Mouse (Mus musculus) limb, embryonic 11.5 days (tissue): Measurements from ENCODE around the gene Sema6c. TPM values are rescaled to one million over a fixed set of nuclear protein-coding genes. Genes with fewer than 3 reads are reported as not detected.
"Not testable (repeated sequence)": the region's sequence is repeated elsewhere in the genome, so short reads cannot be mapped to it uniquely, and the experiment has no call there.

ENCODE experiments used
- ATAC-seq: fragments of 200-750 bp; cut with Nextera tagmentation; 2 replicates; pipeline ENCODE4 v1.8.0; 2017; ENCODE audit warnings: low read depth; ENCODE audit not compliant: insufficient number of reproducible peaks, low FRiP score, low TSS enrichment
- DNase-seq: peaks from one replicate; pipeline ENCODE4 v3.0.0-alpha.2; 2015; ENCODE audit warnings: low spot score
- H3K27ac ChIP-seq: fragments of 300-500 bp; sonication (generic); replicated peaks from 2 replicates; pipeline ENCODE4 v1.5.1; 2014; ENCODE audit warnings: low read depth, mild to moderate bottlenecking, low read length
- H3K27me3 ChIP-seq: fragments of 300-500 bp; sonication (generic); 2 replicates; pipeline ENCODE4 v1.6.1; 2014; ENCODE audit warnings: mild to moderate bottlenecking, low read length, mixed read lengths; ENCODE audit not compliant: control insufficient read depth, insufficient read depth
- H3K36me3 ChIP-seq: fragments of 300-500 bp; sonication (generic); 2 replicates; pipeline ENCODE4 v1.6.1; 2014; ENCODE audit warnings: mild to moderate bottlenecking, low read length, moderate library complexity, mixed read lengths; ENCODE audit not compliant: control insufficient read depth, insufficient read depth
- H3K4me1 ChIP-seq: fragments of 300-500 bp; sonication (generic); 2 replicates; pipeline ENCODE4 v1.6.1; 2014; ENCODE audit warnings: low read length, mixed read lengths; ENCODE audit not compliant: control insufficient read depth, insufficient read depth
- H3K4me2 ChIP-seq: fragments of 300-500 bp; sonication (generic); 2 replicates; pipeline ENCODE4 v1.6.1; 2014; ENCODE audit warnings: low read depth, mild to moderate bottlenecking, moderate library complexity; ENCODE audit not compliant: severe bottlenecking
- H3K4me3 ChIP-seq: fragments of 300-500 bp; sonication (generic); 2 replicates; pipeline ENCODE4 v1.5.1; 2014; ENCODE audit warnings: low read depth, low read length
- H3K9ac ChIP-seq: fragments of 300-500 bp; sonication (generic); 2 replicates; pipeline ENCODE4 v1.6.1; 2014; ENCODE audit warnings: mild to moderate bottlenecking, low read length
- H3K9me3 ChIP-seq: fragments of 300-500 bp; sonication (generic); 2 replicates; pipeline ENCODE4 v1.6.1; 2016; ENCODE audit warnings: low read length; ENCODE audit not compliant: control insufficient read depth
- WGBS: fragments of 180-500 bp; shearing (Covaris S2); extraction: QIAGEN DNeasy Blood & Tissue Kit; methylation state at CpG from one replicate; pipeline ENCODE4 v1.1.7; 2014; 5-methylcytosine and 5-hydroxymethylcytosine counted together
- polyA plus RNA-seq: library from polyadenylated mRNA; unstranded; fragments of >200 nt; fragmentation: Nextera tagmentation; extraction: Ambion mirVana; gene quantifications from 2 replicates; pipeline ENCODE4 v1.2.1, GENCODE M21; 2014

Gene Sema6c
- polyA plus RNA-seq, 1 experiment from 2014 or later, result 12.8 TPM

DNA sequence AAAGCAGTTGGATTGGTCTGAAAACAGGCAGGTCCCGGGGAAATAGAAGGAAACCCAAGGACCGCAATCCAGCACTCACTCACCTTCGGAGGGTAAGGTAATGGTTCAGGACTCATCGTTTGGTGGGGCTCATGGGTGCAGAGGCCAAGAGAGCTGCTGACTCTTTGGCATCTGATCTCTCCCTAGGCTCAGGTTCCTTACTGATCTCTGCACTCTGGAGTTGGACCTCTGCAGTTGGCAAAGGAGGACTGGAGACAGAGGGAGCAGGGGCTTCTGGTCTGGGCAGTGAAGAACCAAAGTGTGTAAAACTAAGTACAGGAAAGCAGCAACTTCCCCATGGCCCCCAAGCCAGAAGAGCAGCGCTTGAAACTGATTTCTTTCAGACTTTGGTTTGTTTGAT lies 30.2 kb upstream of the Sema6c start:
- H3K4me2 ChIP-seq, result no peak overlapping the region
- 0 out of 2 replicates have a peak, but pooled peaks cover 3% of the 10 kb centered on the region for H3K36me3 ChIP-seq
- no peak overlapping the region for H3K4me3 ChIP-seq
- WGBS, result 84% methylated on average over 5 of the region's 5 CpGs
- no peak for ATAC-seq
- peaks cover 3% of the 10 kb centered on the region; the same call in 1 of the 2 replicates for H3K4me1 ChIP-seq
- no peak overlapping the region for H3K27ac ChIP-seq
- no peak for DNase-seq
- H3K9me3 ChIP-seq, result no peaks in the 10 kb centered on the region
- H3K27me3 ChIP-seq, result no peaks in the 10 kb centered on the region
- no peak overlapping the region for H3K9ac ChIP-seq

DNA sequence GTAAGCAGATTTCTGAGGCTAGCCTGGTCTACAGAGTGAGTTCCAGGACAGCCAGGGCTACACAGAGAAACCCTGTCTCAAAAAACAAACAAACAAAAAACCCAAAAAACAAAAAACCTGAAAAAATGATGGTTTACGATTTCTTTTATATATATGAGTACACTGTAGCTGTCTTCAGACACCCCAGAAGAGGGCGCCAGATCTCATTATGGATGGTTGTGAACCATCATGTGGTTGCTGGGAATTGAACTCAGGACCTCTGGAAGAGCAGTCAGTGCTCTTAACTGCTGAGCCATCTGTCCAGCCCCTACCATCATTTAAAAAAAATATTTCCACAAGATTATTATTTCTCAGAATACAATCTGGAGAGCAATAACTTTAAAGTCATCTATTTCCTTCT lies 27.9 kb upstream of the Sema6c start:
- H3K4me3 ChIP-seq, H3K9ac ChIP-seq, H3K27me3 ChIP-seq, ATAC-seq, H3K36me3 ChIP-seq, H3K4me1 ChIP-seq, H3K4me2 ChIP-seq, H3K9me3 ChIP-seq, H3K27ac ChIP-seq, DNase-seq: not testable (repeated sequence)
- 87% methylated on average over 2 of the region's 2 CpGs for WGBS

DNA sequence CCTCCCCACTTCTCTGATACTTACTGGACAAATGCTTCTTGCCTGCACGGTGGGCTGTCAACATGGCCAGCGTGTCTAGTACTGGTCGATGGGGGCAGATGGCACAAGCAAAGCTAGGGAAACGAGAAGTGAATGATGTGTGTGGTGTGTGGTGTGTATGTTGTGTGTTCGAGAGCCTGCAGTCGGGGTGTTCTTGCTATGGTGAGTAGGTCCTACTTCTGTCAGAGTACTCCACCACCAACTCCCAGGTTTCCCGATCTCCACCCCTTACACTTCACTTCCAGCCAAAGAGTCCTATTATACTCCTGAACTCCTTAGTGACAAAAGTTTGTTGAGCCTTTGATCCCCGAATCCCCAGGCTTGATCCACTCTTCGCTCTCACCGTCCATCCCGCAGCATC lies 27.1 kb upstream of the Sema6c start:
- Histone ChIP-seq H3K36me3 (0 out of 2 replicates have a peak, but pooled peaks cover 3% of the 10 kb centered on the region), H3K4me3 (peak overlapping the region; percentile 65), H3K4me2 (peak overlapping the region; percentile 76), H3K4me1 (peaks cover 4% of the 10 kb centered on the region; the same call in 1 of the 2 replicates), H3K9me3 (no peaks in the 10 kb centered on the region), H3K9ac (peak overlapping the region; percentile 74), H3K27me3 (no peaks in the 10 kb centered on the region), H3K27ac (no peak overlapping the region)
- 58% methylated on average over 11 of the region's 11 CpGs for WGBS
- no peak for DNase-seq
- ATAC-seq, result no peak

DNA sequence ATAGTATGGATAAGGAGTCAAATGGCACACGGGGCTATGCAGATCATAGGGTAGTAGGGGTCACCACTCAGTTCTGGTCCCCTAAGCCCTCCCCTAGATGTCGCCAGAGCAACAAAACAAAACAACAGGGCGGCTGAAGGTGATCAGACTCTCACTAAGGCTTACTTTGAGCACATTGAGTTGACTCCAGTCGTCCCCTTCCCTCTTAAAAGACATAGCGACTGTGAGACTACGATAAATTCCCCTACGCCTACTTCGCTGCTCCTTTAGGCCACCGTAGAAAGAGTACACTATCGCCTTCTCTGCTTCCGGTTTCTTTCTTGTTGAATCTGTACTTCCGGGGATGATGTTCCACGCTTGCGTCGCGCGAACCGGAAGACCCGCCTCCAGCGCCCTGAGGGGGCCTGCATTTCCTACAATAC lies 26.6 kb upstream of the Sema6c start, which contains the start of the genes Scnm1 and Lysmd1:
Gene Scnm1 (minus strand): TSS at position 332 of the 422 bp plus-strand sequence.
Gene Lysmd1 (plus strand): TSS at position 409 of the 422 bp plus-strand sequence.
- H3K27ac ChIP-seq, result peak within 1 kb of the TSS; percentile 61; the same call in 1 of the 2 replicates
- peak; percentile 89 for DNase-seq
- H3K9ac ChIP-seq, result peak within 1 kb of the TSS; percentile 74
- no peaks in the 10 kb centered on the region for H3K9me3 ChIP-seq
- peak; percentile 92 for ATAC-seq
- H3K4me1 ChIP-seq, result peaks cover 4% of the 10 kb centered on the region; the same call in 1 of the 2 replicates
- peak within 1 kb of the TSS; percentile 65 for H3K4me3 ChIP-seq
- H3K36me3 ChIP-seq, result 0 out of 2 replicates have a peak, but pooled peaks cover 3% of the 10 kb centered on the region
- WGBS, result under 1% methylated on average over 20 of the region's 20 CpGs
- H3K27me3 ChIP-seq, result no peaks in the 10 kb centered on the region
- H3K4me2 ChIP-seq, result peak within 1 kb of the TSS; percentile 76

DNA sequence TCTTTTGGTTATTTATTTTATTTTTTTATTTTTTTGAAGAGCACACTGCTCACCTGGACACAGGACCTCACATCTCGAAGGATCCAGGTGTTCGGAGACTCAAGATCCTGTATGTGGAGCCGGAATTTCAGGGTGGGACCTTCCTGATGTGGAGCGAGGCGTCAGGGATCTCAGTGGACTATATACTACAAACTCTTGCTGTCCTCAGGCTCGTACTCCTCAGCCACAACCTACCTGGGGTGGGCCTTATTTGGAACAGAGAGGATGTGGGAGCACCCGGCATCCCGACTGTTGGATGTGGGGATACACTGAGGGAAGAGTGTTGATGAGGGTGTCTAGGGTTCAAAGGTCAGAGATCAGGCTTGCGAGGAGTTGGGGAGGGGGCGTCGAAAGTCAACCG lies 26.1 kb upstream of the Sema6c start:
- not testable (repeated sequence) for H3K36me3 ChIP-seq, DNase-seq, H3K27me3 ChIP-seq, H3K27ac ChIP-seq, H3K4me3 ChIP-seq, H3K4me1 ChIP-seq, H3K9ac ChIP-seq, H3K4me2 ChIP-seq, H3K9me3 ChIP-seq
- WGBS, result no CpG with 5 or more reads among the region's 12 CpGs
- ATAC-seq, result peak; percentile 22; the same call in 1 of the 2 replicates

DNA sequence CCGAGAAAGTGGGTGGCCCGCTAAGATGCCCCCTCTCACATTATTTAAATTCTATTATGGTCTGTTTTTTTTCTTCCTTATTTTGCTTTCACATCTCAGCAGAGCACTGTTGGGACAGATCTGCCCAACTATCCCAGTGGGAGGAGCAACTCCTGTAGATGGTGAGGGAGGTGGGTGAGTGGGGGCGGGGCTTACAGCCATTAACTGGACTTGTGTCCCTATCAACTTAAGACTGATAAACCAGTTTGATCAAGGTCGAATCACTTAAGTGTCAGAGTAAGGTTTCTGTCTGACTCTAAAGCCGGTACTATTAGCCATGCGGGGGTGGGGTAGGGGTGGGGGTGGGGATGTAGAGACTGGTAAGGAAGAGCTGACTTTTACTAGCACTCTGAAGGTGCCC lies 25.2 kb upstream of the Sema6c start:
- WGBS, result 30% methylated on average over 6 of the region's 6 CpGs
- Histone ChIP-seq H3K9ac (no peak overlapping the region), H3K4me2 (peak overlapping the region; percentile 48), H3K27me3 (no peaks in the 10 kb centered on the region), H3K4me1 (peaks cover 4% of the 10 kb centered on the region; the same call in 1 of the 2 replicates), H3K27ac (no peak overlapping the region), H3K9me3 (no peaks in the 10 kb centered on the region), H3K36me3 (0 out of 2 replicates have a peak, but pooled peaks cover 2% of the 10 kb centered on the region), H3K4me3 (peak overlapping the region; percentile 20)
- ATAC-seq (no peak), DNase-seq (no peak)

DNA sequence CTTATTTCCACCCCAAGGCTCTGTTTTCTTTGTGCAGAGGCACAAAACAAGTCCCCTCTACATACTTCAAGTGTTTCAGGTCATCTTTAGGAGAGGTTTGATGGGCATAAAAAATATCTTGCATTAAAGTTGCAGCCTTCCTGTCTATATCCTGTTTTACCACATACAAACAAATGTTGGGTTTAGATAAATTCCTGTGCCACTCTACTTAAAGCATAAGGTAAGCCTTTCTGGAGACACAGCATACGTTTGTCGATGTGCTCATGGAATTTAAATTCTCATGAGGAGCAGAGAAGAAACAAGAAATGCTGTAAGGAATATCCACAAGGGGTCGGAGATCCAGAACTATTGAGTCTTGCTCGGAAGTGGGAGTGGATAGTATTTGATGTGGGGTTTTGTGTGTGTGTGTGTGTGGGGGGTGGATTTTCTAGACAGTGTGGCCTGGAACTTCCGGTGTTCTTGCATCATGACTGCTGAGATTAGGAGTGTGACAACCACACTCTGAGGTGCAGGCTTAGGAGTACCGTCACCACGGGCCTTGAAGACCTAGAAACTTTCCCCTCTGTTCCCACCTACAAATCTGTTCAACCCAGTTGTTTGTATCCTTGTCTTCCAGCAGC lies 24.7 kb upstream of the Sema6c start:
- Histone ChIP-seq H3K9me3 (no peaks in the 10 kb centered on the region), H3K27ac (no peak overlapping the region), H3K9ac (no peak overlapping the region), H3K4me2 (peak overlapping the region; percentile 48), H3K4me1 (peaks cover 4% of the 10 kb centered on the region; the same call in 1 of the 2 replicates), H3K27me3 (no peaks in the 10 kb centered on the region), H3K36me3 (no peaks in the 10 kb centered on the region), H3K4me3 (peak overlapping the region; percentile 20; the same call in 1 of the 2 replicates)
- no peak for DNase-seq
- no peak for ATAC-seq
- WGBS, result 92% methylated on average over 7 of the region's 7 CpGs

DNA sequence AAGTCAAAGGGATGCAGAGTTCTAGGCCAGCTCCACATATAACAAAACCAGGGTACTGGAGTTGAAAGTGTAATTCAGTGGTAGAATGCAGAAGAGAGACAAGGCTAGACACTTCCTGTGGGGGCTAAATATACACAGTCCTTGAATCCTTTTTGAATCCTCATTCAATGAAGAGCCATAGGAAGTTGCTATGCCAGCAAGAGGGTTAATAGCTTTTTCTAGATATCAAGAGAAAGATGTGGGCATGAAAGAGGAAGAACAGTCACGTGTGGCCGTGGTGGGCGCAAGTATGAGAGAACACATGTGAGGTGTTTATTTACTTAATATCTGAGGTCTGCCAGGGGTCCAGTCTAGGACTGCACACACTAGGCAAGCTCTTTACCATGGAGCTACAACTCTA lies 23.9 kb upstream of the Sema6c start:
- DNase-seq (no peak), ATAC-seq (no peak)
- Histone ChIP-seq H3K9me3 (no peaks in the 10 kb centered on the region), H3K36me3 (no peaks in the 10 kb centered on the region), H3K4me1 (peaks cover 4% of the 10 kb centered on the region; the same call in 1 of the 2 replicates), H3K4me3 (no peak overlapping the region), H3K9ac (no peak overlapping the region), H3K27me3 (no peaks in the 10 kb centered on the region), H3K27ac (no peak overlapping the region), H3K4me2 (no peak overlapping the region)
- 99% methylated on average over 3 of the region's 3 CpGs for WGBS
